Mouse (Mus musculus): ENCODE results near the gene Cysltr1. TPM values are rescaled to one million over a fixed set of nuclear protein-coding genes. Genes with fewer than 3 reads are reported as not detected.

The Cysltr1 gene
- polyA plus RNA-seq, 1 experiment from 2014 or later, result 7.2 TPM

- ATAC-seq, result no peak
- Histone ChIP-seq H3K4me2 (replicated peaks; ENCODE audit: low read depth) (peak overlapping the region; percentile 45), H3K9me3 (ENCODE audit: control insufficient read depth) (no peaks in the 10 kb centered on the region), H3K4me3 (ENCODE audit: low read depth, low read length) (peak overlapping the region; percentile 23), H3K4me1 (replicated peaks; ENCODE audit: control insufficient read depth, insufficient read depth, low read length) (no peaks in the 10 kb centered on the region), H3K27ac (ENCODE audit: low read depth, low read length) (no peak overlapping the region), H3K27me3 (replicated peaks; ENCODE audit: control insufficient read depth, insufficient read depth, low read length) (no peaks in the 10 kb centered on the region), H3K36me3 (ENCODE audit: control insufficient read depth, insufficient read depth) (no peaks in the 10 kb centered on the region), H3K9ac (ENCODE audit: low read depth, low read length) (no peak overlapping the region)
- 22% methylated on average over 9 of the region's 9 CpGs for WGBS
- TF ChIP-seq CTCF (IDR thresholded peaks at IDR 0.05; ENCODE audit: low read depth), result 0 out of 2 replicates have a peak, but pooled peaks have one; percentile 11
Measured at GRCm38 (mm10) chrX:106602574-106603258, 763 bp downstream of the Cysltr1 start.

- H3K9me3 ChIP-seq (ENCODE audit: control insufficient read depth), result no peaks in the 10 kb centered on the region
- H3K4me2 ChIP-seq (replicated peaks; ENCODE audit: low read depth), result no peak overlapping the region
- TF ChIP-seq CTCF (IDR thresholded peaks at IDR 0.05; ENCODE audit: low read depth), result no peak
- no peak for ATAC-seq
- WGBS, result 79% methylated on average over 1 of the region's 1 CpGs
- no peaks in the 10 kb centered on the region for H3K36me3 ChIP-seq (ENCODE audit: control insufficient read depth, insufficient read depth)
- no peaks in the 10 kb centered on the region for H3K27me3 ChIP-seq (replicated peaks; ENCODE audit: control insufficient read depth, insufficient read depth, low read length)
- H3K4me1 ChIP-seq (replicated peaks; ENCODE audit: control insufficient read depth, insufficient read depth, low read length), result no peaks in the 10 kb centered on the region
- no peak overlapping the region for H3K9ac ChIP-seq (ENCODE audit: low read depth, low read length)
- H3K27ac ChIP-seq (ENCODE audit: low read depth, low read length), result no peak overlapping the region
- no peak overlapping the region for H3K4me3 ChIP-seq (ENCODE audit: low read depth, low read length)
Measured at GRCm38 (mm10) chrX:106595904-106596303, 7.6 kb downstream of the Cysltr1 start.

GRCm38 (mm10) chrX:106593914-106594313 is 9.6 kb downstream of the Cysltr1 start:
- Histone ChIP-seq H3K9ac (ENCODE audit: low read depth, low read length) (no peak overlapping the region), H3K36me3 (ENCODE audit: control insufficient read depth, insufficient read depth) (no peaks in the 10 kb centered on the region), H3K9me3 (ENCODE audit: control insufficient read depth) (no peaks in the 10 kb centered on the region), H3K27ac (ENCODE audit: low read depth, low read length) (no peak overlapping the region), H3K4me2 (replicated peaks; ENCODE audit: low read depth) (no peak overlapping the region), H3K4me3 (ENCODE audit: low read depth, low read length) (no peak overlapping the region), H3K27me3 (replicated peaks; ENCODE audit: control insufficient read depth, insufficient read depth, low read length) (no peaks in the 10 kb centered on the region), H3K4me1 (replicated peaks; ENCODE audit: control insufficient read depth, insufficient read depth, low read length) (no peaks in the 10 kb centered on the region)
- no peak for TF ChIP-seq CTCF (IDR thresholded peaks at IDR 0.05; ENCODE audit: low read depth)
- ATAC-seq, result no peak

DNA sequence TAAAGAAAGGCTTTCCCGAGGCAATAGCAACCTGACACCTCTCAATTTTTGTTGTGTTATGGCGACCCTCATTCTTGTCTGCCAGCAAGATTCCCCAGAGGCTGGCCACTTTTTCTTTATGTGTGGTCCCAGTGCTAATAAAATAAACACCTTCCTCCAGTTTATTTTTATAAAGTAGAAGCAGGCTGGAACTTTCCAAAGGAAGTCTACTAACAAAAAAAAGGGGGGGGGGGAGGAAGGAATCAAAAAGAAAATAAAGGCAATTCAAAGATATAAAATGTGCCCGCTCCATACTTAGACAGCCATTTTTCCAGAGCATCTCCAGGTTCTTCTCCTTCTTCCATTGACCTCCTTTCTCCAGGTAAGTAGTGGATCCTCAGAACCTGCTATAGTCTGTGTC is 20.6 kb downstream of the Cysltr1 start, which contains the start of gene Gm5127:
Gene Gm5127 (plus strand): TSS at position 301 of the 400 bp plus-strand sequence.
- WGBS, result 52% methylated on average over 3 of the region's 3 CpGs
- no peaks in the 10 kb centered on the region for H3K27me3 ChIP-seq (replicated peaks; ENCODE audit: control insufficient read depth, insufficient read depth, low read length)
- TF ChIP-seq CTCF (IDR thresholded peaks at IDR 0.05; ENCODE audit: low read depth), result no peak
- no peak within 1 kb of the TSS for H3K4me2 ChIP-seq (replicated peaks; ENCODE audit: low read depth)
- H3K4me1 ChIP-seq (replicated peaks; ENCODE audit: control insufficient read depth, insufficient read depth, low read length), result no peaks in the 10 kb centered on the region
- no peak within 1 kb of the TSS for H3K4me3 ChIP-seq (ENCODE audit: low read depth, low read length)
- H3K27ac ChIP-seq (ENCODE audit: low read depth, low read length), result no peak within 1 kb of the TSS
- H3K36me3 ChIP-seq (ENCODE audit: control insufficient read depth, insufficient read depth), result no peaks in the 10 kb centered on the region
- no peaks in the 10 kb centered on the region for H3K9me3 ChIP-seq (ENCODE audit: control insufficient read depth)
- no peak within 1 kb of the TSS for H3K9ac ChIP-seq (ENCODE audit: low read depth, low read length)
- no peak for ATAC-seq

- Histone ChIP-seq H3K27ac (ENCODE audit: low read depth, low read length) (no peak overlapping the region), H3K36me3 (ENCODE audit: control insufficient read depth, insufficient read depth) (no peaks in the 10 kb centered on the region), H3K9ac (ENCODE audit: low read depth, low read length) (no peak overlapping the region), H3K27me3 (replicated peaks; ENCODE audit: control insufficient read depth, insufficient read depth, low read length) (no peaks in the 10 kb centered on the region), H3K4me1 (replicated peaks; ENCODE audit: control insufficient read depth, insufficient read depth, low read length) (no peaks in the 10 kb centered on the region), H3K4me2 (replicated peaks; ENCODE audit: low read depth) (no peak overlapping the region), H3K4me3 (ENCODE audit: low read depth, low read length) (no peak overlapping the region), H3K9me3 (ENCODE audit: control insufficient read depth) (no peaks in the 10 kb centered on the region)
- no peak for TF ChIP-seq CTCF (IDR thresholded peaks at IDR 0.05; ENCODE audit: low read depth)
- 59% methylated on average over 2 of the region's 2 CpGs for WGBS
- ATAC-seq, result no peak
Measured at GRCm38 (mm10) chrX:106582197-106582596, 21.3 kb downstream of the Cysltr1 start.

GRCm38 (mm10) chrX:106580410-106580809 is 23.1 kb downstream of the Cysltr1 start:
- TF ChIP-seq CTCF (IDR thresholded peaks at IDR 0.05; ENCODE audit: low read depth), result no peak
- H3K27ac ChIP-seq (ENCODE audit: low read depth, low read length), result no peak overlapping the region
- H3K27me3 ChIP-seq (replicated peaks; ENCODE audit: control insufficient read depth, insufficient read depth, low read length), result no peaks in the 10 kb centered on the region
- no peaks in the 10 kb centered on the region for H3K36me3 ChIP-seq (ENCODE audit: control insufficient read depth, insufficient read depth)
- H3K4me3 ChIP-seq (ENCODE audit: low read depth, low read length), result no peak overlapping the region
- no peaks in the 10 kb centered on the region for H3K9me3 ChIP-seq (ENCODE audit: control insufficient read depth)
- ATAC-seq, result no peak
- no peak overlapping the region for H3K4me2 ChIP-seq (replicated peaks; ENCODE audit: low read depth)
- no peaks in the 10 kb centered on the region for H3K4me1 ChIP-seq (replicated peaks; ENCODE audit: control insufficient read depth, insufficient read depth, low read length)
- H3K9ac ChIP-seq (ENCODE audit: low read depth, low read length), result no peak overlapping the region
